Mouse (Mus musculus): Measurements from ENCODE around the gene Pbdc1. TPM values are rescaled to one million over a fixed set of nuclear protein-coding genes. Genes with fewer than 3 reads are reported as not detected.
"Not testable (repeated sequence)": the region's sequence is repeated elsewhere in the genome, so short reads cannot be mapped to it uniquely, and the experiment has no call there.

Gene Pbdc1
- 24.0 and 26.6 TPM in 2 replicates for polyA plus RNA-seq (2012; ENCODE audit: insufficient read depth, insufficient read length, missing spikeins)

GRCm38 (mm10) chrX:105079615-105080092 is at the start of gene Pbdc1:
Gene Pbdc1 (plus strand): TSS chrX:105079756.
- no peak for TF ChIP-seq POLR2A (IDR thresholded peaks at IDR 0.05; ENCODE audit: borderline replicate concordance, low read depth, low read length)
- no peak for TF ChIP-seq CTCF (IDR thresholded peaks at IDR 0.05; ENCODE audit: low read depth, low read length)
- no peaks in the 10 kb centered on the region; the same call in 1 of the 2 replicates for H3K4me1 ChIP-seq (ENCODE audit: control insufficient read depth, insufficient read depth, low read length)
- H3K4me3 ChIP-seq (ENCODE audit: insufficient read depth, low read length) = peak within 1 kb of the TSS; percentile 75
- peak within 1 kb of the TSS; percentile 89 for H3K27ac ChIP-seq (ENCODE audit: insufficient read depth, low read depth, low read length)

GRCm38 (mm10) chrX:105037666-105038065 is 41.9 kb upstream of the Pbdc1 start:
- Histone ChIP-seq H3K4me1 (ENCODE audit: control insufficient read depth, insufficient read depth, low read length) (no peaks in the 10 kb centered on the region), H3K4me3 (ENCODE audit: insufficient read depth, low read length) (no peak overlapping the region), H3K27ac (ENCODE audit: insufficient read depth, low read depth, low read length) (no peak overlapping the region)
- no peak for TF ChIP-seq POLR2A (IDR thresholded peaks at IDR 0.05; ENCODE audit: borderline replicate concordance, low read depth, low read length)
- TF ChIP-seq CTCF (IDR thresholded peaks at IDR 0.05; ENCODE audit: low read depth, low read length) = no peak

GRCm38 (mm10) chrX:105064294-105064693 is 15.3 kb upstream of the Pbdc1 start:
- peak overlapping the region; percentile 92 for H3K27ac ChIP-seq (ENCODE audit: insufficient read depth, low read depth, low read length)
- H3K4me1 ChIP-seq (ENCODE audit: control insufficient read depth, insufficient read depth, low read length) = peaks cover 21% of the 10 kb centered on the region
- no peak overlapping the region for H3K4me3 ChIP-seq (ENCODE audit: insufficient read depth, low read length)
- TF ChIP-seq POLR2A (IDR thresholded peaks at IDR 0.05; ENCODE audit: borderline replicate concordance, low read depth, low read length) (no peak), CTCF (IDR thresholded peaks at IDR 0.05; ENCODE audit: low read depth, low read length) (no peak)

GRCm38 (mm10) chrX:105064801-105065200 is 14.8 kb upstream of the Pbdc1 start:
- Histone ChIP-seq H3K27ac (ENCODE audit: insufficient read depth, low read depth, low read length) (peak overlapping the region; percentile 92), H3K4me3 (ENCODE audit: insufficient read depth, low read length) (no peak overlapping the region), H3K4me1 (ENCODE audit: control insufficient read depth, insufficient read depth, low read length) (peaks cover 21% of the 10 kb centered on the region)
- TF ChIP-seq CTCF (IDR thresholded peaks at IDR 0.05; ENCODE audit: low read depth, low read length) (no peak), POLR2A (IDR thresholded peaks at IDR 0.05; ENCODE audit: borderline replicate concordance, low read depth, low read length) (no peak)

- TF ChIP-seq CTCF (IDR thresholded peaks at IDR 0.05; ENCODE audit: low read depth, low read length) (peak; percentile 40; the same call in 1 of the 2 replicates), POLR2A (IDR thresholded peaks at IDR 0.05; ENCODE audit: borderline replicate concordance, low read depth, low read length) (no peak)
- Histone ChIP-seq H3K27ac (ENCODE audit: insufficient read depth, low read depth, low read length) (peak overlapping the region; percentile 61), H3K4me1 (ENCODE audit: control insufficient read depth, insufficient read depth, low read length) (peaks cover 13% of the 10 kb centered on the region), H3K4me3 (ENCODE audit: insufficient read depth, low read length) (peak overlapping the region; percentile 54)
Measured at GRCm38 (mm10) chrX:105069671-105070503, 9.7 kb upstream of the Pbdc1 start.

GRCm38 (mm10) chrX:105079151-105079550 is 405 bp upstream of the Pbdc1 start:
- no peak for TF ChIP-seq CTCF (IDR thresholded peaks at IDR 0.05; ENCODE audit: low read depth, low read length)
- TF ChIP-seq POLR2A (IDR thresholded peaks at IDR 0.05; ENCODE audit: borderline replicate concordance, low read depth, low read length) = no peak
- H3K27ac ChIP-seq (ENCODE audit: insufficient read depth, low read depth, low read length) = no peak overlapping the region
- peak overlapping the region; percentile 75 for H3K4me3 ChIP-seq (ENCODE audit: insufficient read depth, low read length)
- no peaks in the 10 kb centered on the region; the same call in 1 of the 2 replicates for H3K4me1 ChIP-seq (ENCODE audit: control insufficient read depth, insufficient read depth, low read length)

DNA sequence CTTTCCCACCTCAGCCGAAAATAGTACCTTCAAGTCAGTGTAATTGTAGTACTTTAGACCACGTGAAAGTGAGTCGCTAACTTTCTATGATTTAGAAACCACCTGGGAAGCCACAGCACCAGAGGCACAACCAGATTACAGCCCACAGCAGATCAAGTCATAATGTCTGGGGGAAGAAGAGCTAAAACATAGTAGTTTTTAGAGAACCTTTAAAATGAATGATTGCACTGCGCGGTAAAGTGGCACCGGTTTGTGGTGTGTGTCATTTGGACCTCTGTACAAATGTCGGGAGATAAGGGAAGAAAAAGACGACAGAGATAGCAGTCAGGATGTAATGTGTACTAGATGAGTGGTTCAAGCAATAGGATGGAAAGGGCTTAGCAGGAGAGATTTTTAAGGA is 540 bp downstream of the Pbdc1 start:
- peak overlapping the region; percentile 89 for H3K27ac ChIP-seq (ENCODE audit: insufficient read depth, low read depth, low read length)
- no peaks in the 10 kb centered on the region; the same call in 1 of the 2 replicates for H3K4me1 ChIP-seq (ENCODE audit: control insufficient read depth, insufficient read depth, low read length)
- TF ChIP-seq CTCF (IDR thresholded peaks at IDR 0.05; ENCODE audit: low read depth, low read length) (no peak), POLR2A (IDR thresholded peaks at IDR 0.05; ENCODE audit: borderline replicate concordance, low read depth, low read length) (no peak)
- H3K4me3 ChIP-seq (ENCODE audit: insufficient read depth, low read length) = peak overlapping the region; percentile 75

- H3K4me3 ChIP-seq (ENCODE audit: insufficient read depth, low read length); H3K4me1 ChIP-seq (ENCODE audit: control insufficient read depth, insufficient read depth, low read length): not testable (repeated sequence)
Measured at GRCm38 (mm10) chrX:105083013-105083412, 3.5 kb downstream of the Pbdc1 start.

DNA sequence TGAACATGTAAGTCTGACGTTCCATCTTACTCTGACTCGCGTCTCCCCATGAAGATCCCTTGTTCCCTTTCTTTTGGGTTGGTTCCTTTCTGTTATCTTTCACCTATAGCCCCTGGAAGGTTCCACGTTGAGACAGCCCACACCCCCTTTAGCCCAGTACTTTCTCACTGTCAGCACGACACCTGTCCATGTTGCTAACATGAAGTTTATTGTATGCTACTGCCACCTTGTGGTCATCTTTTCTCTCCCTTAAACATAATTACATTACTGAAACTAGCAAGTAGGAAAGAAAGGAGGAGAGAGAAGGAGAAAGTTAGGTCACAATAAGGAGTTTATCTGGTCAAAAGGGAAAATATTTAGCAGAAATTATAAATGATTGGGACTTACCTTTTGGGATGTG is 24.6 kb downstream of the Pbdc1 start:
- Histone ChIP-seq H3K4me1 (ENCODE audit: control insufficient read depth, insufficient read depth, low read length) (no peaks in the 10 kb centered on the region), H3K27ac (ENCODE audit: insufficient read depth, low read depth, low read length) (no peak overlapping the region), H3K4me3 (ENCODE audit: insufficient read depth, low read length) (no peak overlapping the region)
- TF ChIP-seq CTCF (IDR thresholded peaks at IDR 0.05; ENCODE audit: low read depth, low read length) = peak; percentile 15; the same call in 1 of the 2 replicates
- no peak for TF ChIP-seq POLR2A (IDR thresholded peaks at IDR 0.05; ENCODE audit: borderline replicate concordance, low read depth, low read length)

More at GRCm38 (mm10) chrX:105083013-105083412, 3.5 kb downstream of the Pbdc1 start:
- peak overlapping the region; percentile 30; the same call in 1 of the 2 replicates for H3K27ac ChIP-seq (ENCODE audit: insufficient read depth, low read depth, low read length)

DNA sequence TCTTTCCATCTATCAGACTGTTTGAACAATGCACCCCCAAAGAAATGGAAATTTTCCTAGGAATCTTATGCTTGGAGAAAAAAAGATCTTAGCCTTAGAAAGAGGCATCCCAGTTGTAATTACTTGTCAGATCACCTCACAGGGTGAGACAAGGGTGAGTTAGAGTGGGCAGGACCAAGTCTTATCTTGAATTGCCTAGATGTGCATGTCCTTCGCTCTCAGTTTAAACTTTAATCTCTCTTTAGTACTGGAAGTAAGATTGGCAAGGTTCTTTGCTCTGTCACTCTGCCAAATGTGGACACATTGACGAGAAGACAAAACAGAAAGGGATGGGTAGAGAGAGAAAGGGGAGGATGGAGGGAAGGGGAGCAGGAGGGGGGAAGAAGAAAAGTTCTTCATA is 35.4 kb downstream of the Pbdc1 start:
- Histone ChIP-seq H3K27ac (ENCODE audit: insufficient read depth, low read depth, low read length) (no peak overlapping the region), H3K4me3 (ENCODE audit: insufficient read depth, low read length) (no peak overlapping the region), H3K4me1 (ENCODE audit: control insufficient read depth, insufficient read depth, low read length) (no peaks in the 10 kb centered on the region)
- no peak for TF ChIP-seq POLR2A (IDR thresholded peaks at IDR 0.05; ENCODE audit: borderline replicate concordance, low read depth, low read length)
- no peak for TF ChIP-seq CTCF (IDR thresholded peaks at IDR 0.05; ENCODE audit: low read depth, low read length)

Data from bone marrow macrophage, adult 2 months (primary cell).